Mouse (Mus musculus): Measurements from ENCODE around the gene Milr1. TPM values are rescaled to one million over a fixed set of nuclear protein-coding genes. Genes with fewer than 3 reads are reported as not detected.
A peak's percentile ranks its signal among the peaks of the same experiment; 100 is the strongest.

Gene Milr1
- polyA plus RNA-seq, 2 experiments = 1.9 to 2.1 TPM

GRCm38 (mm10) chr11:106812410-106813136 lies 61.5 kb downstream of the Milr1 start:
- no peaks in the 10 kb centered on the region for H3K27me3 ChIP-seq (ENCODE audit: control insufficient read depth, insufficient read depth, low read length)
- no peaks in the 10 kb centered on the region for H3K9me3 ChIP-seq (ENCODE audit: control insufficient read depth, low read length)
- no peak overlapping the region for H3K4me3 ChIP-seq (replicated peaks; ENCODE audit: low read length)
- no peak overlapping the region for H3K9ac ChIP-seq (ENCODE audit: low read depth, low read length, severe bottlenecking)
- DNase-seq (ENCODE audit: low spot score) (no peak), ATAC-seq (ENCODE audit: low FRiP score, low read depth) (no peak)
- H3K36me3 ChIP-seq (ENCODE audit: control insufficient read depth, insufficient read depth, low read length) = peaks cover 84% of the 10 kb centered on the region
- no peak overlapping the region for H3K27ac ChIP-seq (replicated peaks; ENCODE audit: low read depth, low read length)
- 89% methylated on average over 7 of the region's 7 CpGs for WGBS
- H3K4me2 ChIP-seq (replicated peaks; ENCODE audit: low read depth, low read length, severe bottlenecking) = no peak overlapping the region
- no peak for TF ChIP-seq POLR2A (IDR thresholded peaks at IDR 0.05; ENCODE audit: borderline replicate concordance, extremely low read depth, insufficient read depth, insufficient read length)
- H3K4me1 ChIP-seq (ENCODE audit: control insufficient read depth, insufficient read depth, low read length) = no peaks in the 10 kb centered on the region

- TF ChIP-seq POLR2A (IDR thresholded peaks at IDR 0.05; ENCODE audit: borderline replicate concordance, extremely low read depth, insufficient read depth, insufficient read length) = no peak
- Histone ChIP-seq H3K27me3 (ENCODE audit: control insufficient read depth, insufficient read depth, low read length) (no peaks in the 10 kb centered on the region), H3K27ac (replicated peaks; ENCODE audit: low read depth, low read length) (no peak overlapping the region), H3K9ac (ENCODE audit: low read depth, low read length, severe bottlenecking) (no peak overlapping the region), H3K9me3 (ENCODE audit: control insufficient read depth, low read length) (no peaks in the 10 kb centered on the region), H3K36me3 (ENCODE audit: control insufficient read depth, insufficient read depth, low read length) (peaks cover 99% of the 10 kb centered on the region), H3K4me3 (replicated peaks; ENCODE audit: low read length) (no peak overlapping the region), H3K4me1 (ENCODE audit: control insufficient read depth, insufficient read depth, low read length) (peaks cover 12% of the 10 kb centered on the region), H3K4me2 (replicated peaks; ENCODE audit: low read depth, low read length, severe bottlenecking) (no peak overlapping the region)
- 76% methylated on average over 14 of the region's 14 CpGs for WGBS
- ATAC-seq (ENCODE audit: low FRiP score, low read depth) = no peak
- no peak for DNase-seq (ENCODE audit: low spot score)
These were observed 63.7 kb downstream of the Milr1 start for GRCm38 (mm10) chr11:106814601-106815320.

GRCm38 (mm10) chr11:106815331-106815730 lies 64.3 kb downstream of the Milr1 start:
- ATAC-seq (ENCODE audit: low FRiP score, low read depth) = no peak
- TF ChIP-seq POLR2A (IDR thresholded peaks at IDR 0.05; ENCODE audit: borderline replicate concordance, extremely low read depth, insufficient read depth, insufficient read length) = no peak
- 84% methylated on average over 2 of the region's 2 CpGs for WGBS

GRCm38 (mm10) chr11:106815761-106816160 lies 64.7 kb downstream of the Milr1 start:
- no peak overlapping the region for H3K4me2 ChIP-seq (replicated peaks; ENCODE audit: low read depth, low read length, severe bottlenecking)
- H3K4me1 ChIP-seq (ENCODE audit: control insufficient read depth, insufficient read depth, low read length) = peaks cover 12% of the 10 kb centered on the region
- H3K27ac ChIP-seq (replicated peaks; ENCODE audit: low read depth, low read length) = no peak overlapping the region
- no peak for TF ChIP-seq POLR2A (IDR thresholded peaks at IDR 0.05; ENCODE audit: borderline replicate concordance, extremely low read depth, insufficient read depth, insufficient read length)
- H3K9ac ChIP-seq (ENCODE audit: low read depth, low read length, severe bottlenecking) = no peak overlapping the region
- peaks cover 98% of the 10 kb centered on the region for H3K36me3 ChIP-seq (ENCODE audit: control insufficient read depth, insufficient read depth, low read length)
- ATAC-seq (ENCODE audit: low FRiP score, low read depth) (no peak), DNase-seq (ENCODE audit: low spot score) (no peak)
- no peaks in the 10 kb centered on the region for H3K9me3 ChIP-seq (ENCODE audit: control insufficient read depth, low read length)
- WGBS = 77% methylated on average over 2 of the region's 2 CpGs
- no peak overlapping the region for H3K4me3 ChIP-seq (replicated peaks; ENCODE audit: low read length)
- no peaks in the 10 kb centered on the region for H3K27me3 ChIP-seq (ENCODE audit: control insufficient read depth, insufficient read depth, low read length)

More at GRCm38 (mm10) chr11:106815331-106815730, 64.3 kb downstream of the Milr1 start:
- no peaks in the 10 kb centered on the region for H3K27me3 ChIP-seq (ENCODE audit: control insufficient read depth, insufficient read depth, low read length)
- no peak overlapping the region for H3K27ac ChIP-seq (replicated peaks; ENCODE audit: low read depth, low read length)
- no peak for DNase-seq (ENCODE audit: low spot score)
- peaks cover 12% of the 10 kb centered on the region for H3K4me1 ChIP-seq (ENCODE audit: control insufficient read depth, insufficient read depth, low read length)
- H3K9ac ChIP-seq (ENCODE audit: low read depth, low read length, severe bottlenecking) = no peak overlapping the region
- H3K4me3 ChIP-seq (replicated peaks; ENCODE audit: low read length) = no peak overlapping the region
- H3K36me3 ChIP-seq (ENCODE audit: control insufficient read depth, insufficient read depth, low read length) = peaks cover 98% of the 10 kb centered on the region
- H3K9me3 ChIP-seq (ENCODE audit: control insufficient read depth, low read length) = no peaks in the 10 kb centered on the region
- H3K4me2 ChIP-seq (replicated peaks; ENCODE audit: low read depth, low read length, severe bottlenecking) = no peak overlapping the region

GRCm38 (mm10) chr11:106816316-106816715 lies 65.3 kb downstream of the Milr1 start:
- peaks cover 12% of the 10 kb centered on the region for H3K4me1 ChIP-seq (ENCODE audit: control insufficient read depth, insufficient read depth, low read length)
- TF ChIP-seq POLR2A (IDR thresholded peaks at IDR 0.05; ENCODE audit: borderline replicate concordance, extremely low read depth, insufficient read depth, insufficient read length) = no peak
- peak; percentile 27; the same call in 1 of the 2 replicates for ATAC-seq (ENCODE audit: low FRiP score, low read depth)
- WGBS = 81% methylated on average over 7 of the region's 7 CpGs
- no peak overlapping the region for H3K4me3 ChIP-seq (replicated peaks; ENCODE audit: low read length)
- no peak for DNase-seq (ENCODE audit: low spot score)
- no peak overlapping the region for H3K9ac ChIP-seq (ENCODE audit: low read depth, low read length, severe bottlenecking)
- peaks cover 98% of the 10 kb centered on the region for H3K36me3 ChIP-seq (ENCODE audit: control insufficient read depth, insufficient read depth, low read length)
- H3K27me3 ChIP-seq (ENCODE audit: control insufficient read depth, insufficient read depth, low read length) = no peaks in the 10 kb centered on the region
- no peak overlapping the region for H3K4me2 ChIP-seq (replicated peaks; ENCODE audit: low read depth, low read length, severe bottlenecking)
- H3K9me3 ChIP-seq (ENCODE audit: control insufficient read depth, low read length) = no peaks in the 10 kb centered on the region
- H3K27ac ChIP-seq (replicated peaks; ENCODE audit: low read depth, low read length) = no peak overlapping the region
